Comparison of ENCODE assay signal across 14 mouse cellular contexts in genomic region chr5:151412666-151413463, GRCm38 (mm10). TPM values are rescaled to one million over a fixed set of nuclear protein-coding genes. Genes with fewer than 3 reads are reported as not detected.
DNase-seq lines count a peak whose midpoint lies in the region; ATAC-seq and TF ChIP-seq lines count a peak whose summit lies in the region.
"Had no signal": no experiment of that assay in that cellular context is flagged by ENCODE, and none has a peak within 500 bp of the region (broad histone marks: within the 10 kb centered on the region; RNA-seq: fewer than 3 reads in every experiment).

No protein-coding gene starts in this region.

- no peaks in the 10 kb centered on the region for H3K9me3 ChIP-seq in forebrain, embryonic 15.5 days
- H3K9me3 ChIP-seq in forebrain, embryonic 10.5 days, result no peaks in the 10 kb centered on the region
- no peaks in the 10 kb centered on the region for H3K9me3 ChIP-seq in G1E (replicated peaks)
- H3K9me3 ChIP-seq: embryonic facial prominence, embryonic 12.5 days; neural tube, embryonic 12.5 days had no signal

- no peak for DNase-seq in forebrain, embryonic 10.5 days (ENCODE audit: extremely low spot score, low spot score)
- peak; percentile 14 to 41 for DNase-seq in kidney, postnatal 4 days
- DNase-seq in kidney, adult 18-20 months, result no peak
- DNase-seq in G1E (ENCODE audit: low spot score), result no peak
- peak; percentile 7 for DNase-seq in induced T-regulatory cell, adult 2 months (ENCODE audit: low read depth)
- DNase-seq in right cerebral cortex, postnatal 14 days, result no peak
- no peak for DNase-seq in adrenal gland, postnatal 4 days (ENCODE audit: low spot score in 2 of 2)
- DNase-seq: B cell, adult 2 months; lung, postnatal 10 days; right cerebral cortex, postnatal 25 days had no signal

- no peak overlapping the region for H3K4me3 ChIP-seq in forebrain, embryonic 15.5 days
- H3K4me3 ChIP-seq in forebrain, embryonic 10.5 days, result no peak overlapping the region
- H3K4me3 ChIP-seq in G1E (ENCODE audit: low read depth, low read length), result peak overlapping the region; percentile 28; the same call in 1 of the 2 replicates
- H3K4me3 ChIP-seq: embryonic facial prominence, embryonic 12.5 days; neural tube, embryonic 12.5 days had no signal

- 54% methylated on average over 11 of the region's 11 CpGs for WGBS in forebrain, embryonic 15.5 days
- 85% methylated on average over 11 of the region's 11 CpGs for WGBS in forebrain, embryonic 10.5 days

- no peak for TF ChIP-seq CTCF in G1E (IDR thresholded peaks at IDR 0.05; ENCODE audit: low read depth, low read length)

- H3K4me1 ChIP-seq in forebrain, embryonic 15.5 days, result peaks cover 15% of the 10 kb centered on the region; the same call in 1 of the 2 replicates
- H3K4me1 ChIP-seq in forebrain, embryonic 10.5 days, result peaks cover 14% of the 10 kb centered on the region
- H3K4me1 ChIP-seq in G1E (ENCODE audit: insufficient read depth, low read depth, low read length), result peaks cover 22% of the 10 kb centered on the region
- H3K4me1 ChIP-seq: embryonic facial prominence, embryonic 12.5 days had no signal

- H3K4me2 ChIP-seq in forebrain, embryonic 15.5 days (replicated peaks), result no peak overlapping the region
- H3K4me2 ChIP-seq: embryonic facial prominence, embryonic 12.5 days; neural tube, embryonic 12.5 days had no signal

- H3K27me3 ChIP-seq in forebrain, embryonic 15.5 days, result peaks cover 10% of the 10 kb centered on the region; the same call in 1 of the 2 replicates
- H3K27me3 ChIP-seq in forebrain, embryonic 10.5 days (ENCODE audit: poor library complexity, severe bottlenecking), result no peaks in the 10 kb centered on the region; the same call in 1 of the 2 replicates
- no peaks in the 10 kb centered on the region for H3K27me3 ChIP-seq in G1E (ENCODE audit: insufficient read depth, low read length)
- H3K27me3 ChIP-seq: embryonic facial prominence, embryonic 12.5 days; neural tube, embryonic 12.5 days had no signal

- H3K9ac ChIP-seq in forebrain, embryonic 15.5 days (replicated peaks), result no peak overlapping the region
- H3K9ac ChIP-seq: embryonic facial prominence, embryonic 12.5 days; neural tube, embryonic 12.5 days had no signal

- ATAC-seq in forebrain, embryonic 15.5 days (replicated peaks), result no peak
- peak; percentile 73 for ATAC-seq in G1E (ENCODE audit: extremely low read depth, insufficient number of reproducible peaks, low FRiP score, poor library complexity, severe bottlenecking)

- H3K27ac ChIP-seq in forebrain, embryonic 15.5 days (replicated peaks), result peak overlapping the region; percentile 1; the same call in 1 of the 2 replicates
- no peak overlapping the region for H3K27ac ChIP-seq in forebrain, embryonic 10.5 days
- H3K27ac ChIP-seq: embryonic facial prominence, embryonic 12.5 days; neural tube, embryonic 12.5 days had no signal

- H3K36me3 ChIP-seq in forebrain, embryonic 15.5 days, result no peaks in the 10 kb centered on the region
- no peaks in the 10 kb centered on the region for H3K36me3 ChIP-seq in forebrain, embryonic 10.5 days (replicated peaks)
- no peaks in the 10 kb centered on the region for H3K36me3 ChIP-seq in G1E (replicated peaks)
- H3K36me3 ChIP-seq: embryonic facial prominence, embryonic 12.5 days; neural tube, embryonic 12.5 days had no signal

RNA-seq across cellular contexts. Expression of gene Gm42906, which starts 15.1 kb away (rescaled TPM):
- polyA plus RNA-seq in forebrain, embryonic 15.5 days (2015; fragmentation: Nextera tagmentation; extraction: Ambion mirVana), result not detected in 2 replicates
- not detected in 2 replicates for polyA plus RNA-seq in forebrain, embryonic 10.5 days (2016; fragmentation: Nextera tagmentation; extraction: Ambion mirVana)
- not detected in 2 replicates for total RNA-seq in G1E (2014; fragmentation: Nextera tagmentation)
- not detected in 2 replicates for total RNA-seq in G1E (2017)
- polyA plus RNA-seq in G1E (2012), result not detected in 2 replicates
- total RNA-seq in adrenal gland, postnatal 4 days (2021), result not detected
- polyA plus RNA-seq: embryonic facial prominence, embryonic 12.5 days; intestine, embryonic 14.5 days; neural tube, embryonic 12.5 days had no signal

Comparison
In these comparisons a context has a peak if more than half of its experiments do, and no peak if none do; other contexts are left out.
1. DNase-seq: peak in kidney, postnatal 4 days (2 of 2) and induced T-regulatory cell, adult 2 months (single experiment); none in forebrain, embryonic 10.5 days (single experiment), kidney, adult 18-20 months (single experiment), G1E (single experiment), right cerebral cortex, postnatal 14 days (single experiment) and adrenal gland, postnatal 4 days (0 of 2).